Mouse (Mus musculus) heart, postnatal 0 days (tissue): ENCODE results near the gene Egfr.

Source experiments
- CTCF ChIP-seq: IDR thresholded peaks from 2 replicates; pipeline ENCODE4 v1.5.1; 2016; ENCODE audit warnings: antibody characterized with exemption, control low read depth, low read depth
- EP300 ChIP-seq: IDR thresholded peaks from 2 replicates; pipeline ENCODE4 v1.6.1; 2016; ENCODE audit warnings: antibody characterized with exemption, low read depth

DNA sequence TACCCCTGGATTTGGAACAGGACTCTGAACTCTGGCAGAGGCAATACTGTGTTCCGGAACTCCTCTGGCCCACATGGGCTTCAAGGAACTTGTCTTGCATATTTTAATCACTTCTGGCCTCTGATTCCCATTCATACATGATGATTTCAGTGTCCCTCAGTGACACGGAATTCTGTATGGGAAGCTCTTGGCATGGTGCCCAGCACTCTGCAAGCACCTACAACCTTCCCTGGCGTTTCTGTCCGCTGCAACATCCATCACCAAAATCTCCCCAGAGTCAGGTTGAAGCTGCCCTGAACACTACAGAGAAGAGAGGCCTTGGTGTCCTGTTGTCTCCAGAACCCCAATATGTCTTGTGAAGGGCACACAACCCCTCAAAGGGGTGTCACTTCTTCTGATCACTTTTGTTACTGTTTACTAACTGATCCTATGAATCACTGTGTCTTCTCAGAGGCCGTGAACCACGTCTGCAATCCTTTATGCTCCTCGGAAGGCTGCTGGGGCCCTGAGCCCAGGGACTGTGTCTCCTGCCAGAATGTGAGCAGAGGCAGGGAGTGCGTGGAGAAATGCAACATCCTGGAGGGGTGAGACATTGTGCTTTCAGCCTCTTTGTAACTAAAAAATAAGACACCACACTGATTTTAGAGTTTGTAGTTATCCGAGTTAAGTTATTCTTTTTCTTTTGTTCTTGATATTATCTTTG, 125.8 kb downstream of the Egfr start:
- TF ChIP-seq CTCF: no peak
- no peak for TF ChIP-seq EP300
